Mouse (Mus musculus) right cerebral cortex, adult 2 months (tissue): Measurements from ENCODE around the gene Gtpbp1.
"Not testable (repeated sequence)": the region's sequence is repeated elsewhere in the genome, so short reads cannot be mapped to it uniquely, and the experiment has no call there.

Experiments used
- DNase-seq, 2 experiments: peaks; one replicate each; pipeline ENCODE4 v3.0.0; 2021 to 2022; ENCODE audit warnings: low spot score in 2 of 2

Gene Gtpbp1

GRCm38 (mm10) chr15:79690426-79691022, at the start of gene Gtpbp1:
Gene Gtpbp1, plus strand, starts transcription at chr15:79690845.
- peak; percentile 97 to 98 for DNase-seq

GRCm38 (mm10) chr15:79641135-79641817, 49.4 kb upstream of the Gtpbp1 start:
- peak; percentile 39 to 59 for DNase-seq

- DNase-seq = no peak
Measured at GRCm38 (mm10) chr15:79645483-79645882, 45.2 kb upstream of the Gtpbp1 start.

- peak in 1 of 2 experiments; percentile 40 for DNase-seq
Measured at GRCm38 (mm10) chr15:79648130-79648529, 42.5 kb upstream of the Gtpbp1 start.

- no peak for DNase-seq
Measured at GRCm38 (mm10) chr15:79650569-79650968, 40.1 kb upstream of the Gtpbp1 start.

- DNase-seq = no peak
Measured at GRCm38 (mm10) chr15:79651481-79651880, 39.2 kb upstream of the Gtpbp1 start.

GRCm38 (mm10) chr15:79656451-79656850, 34.2 kb upstream of the Gtpbp1 start:
- peak; percentile 60 to 74 for DNase-seq

GRCm38 (mm10) chr15:79657837-79658530, 32.7 kb upstream of the Gtpbp1 start:
- peak; percentile 94 to 96 for DNase-seq

GRCm38 (mm10) chr15:79658531-79659375, 31.9 kb upstream of the Gtpbp1 start, which contains the start of the genes Fam227a and Cby1:
Gene Fam227a, minus strand, starts transcription at chr15:79658956.
Gene Cby1, plus strand, starts transcription at chr15:79659199.
- peak; percentile 97 to 98 for DNase-seq

GRCm38 (mm10) chr15:79661852-79662251, 28.8 kb upstream of the Gtpbp1 start:
- DNase-seq = peak in 1 of 2 experiments; percentile 34

- peak; percentile 61 to 71 for DNase-seq
Measured at GRCm38 (mm10) chr15:79664666-79665065, 26.0 kb upstream of the Gtpbp1 start.

- no peak for DNase-seq
Measured at GRCm38 (mm10) chr15:79669195-79669594, 21.4 kb upstream of the Gtpbp1 start.

- peak; percentile 88 for DNase-seq
Measured at GRCm38 (mm10) chr15:79670249-79670971, 20.2 kb upstream of the Gtpbp1 start, which contains the start of gene Tomm22. Gene Tomm22, plus strand, starts transcription at chr15:79670861.

GRCm38 (mm10) chr15:79670972-79671299, 19.7 kb upstream of the Gtpbp1 start:
- no peak for DNase-seq

GRCm38 (mm10) chr15:79671828-79672348, 18.8 kb upstream of the Gtpbp1 start:
- DNase-seq = not testable (repeated sequence)

- DNase-seq = no peak
Measured at GRCm38 (mm10) chr15:79677936-79678335, 12.7 kb upstream of the Gtpbp1 start.

- no peak for DNase-seq
Measured at GRCm38 (mm10) chr15:79681973-79682372, 8.7 kb upstream of the Gtpbp1 start.

GRCm38 (mm10) chr15:79683146-79683545, 7.5 kb upstream of the Gtpbp1 start:
- no peak for DNase-seq

- peak; percentile 67 for DNase-seq
Measured at GRCm38 (mm10) chr15:79683707-79684465, 6.8 kb upstream of the Gtpbp1 start.

GRCm38 (mm10) chr15:79684616-79685015, 6.0 kb upstream of the Gtpbp1 start:
- DNase-seq = no peak
